Mouse (Mus musculus): ENCODE results near the gene Gm5862. TPM values are rescaled to one million over a fixed set of nuclear protein-coding genes. Genes with fewer than 3 reads are reported as not detected.
A peak's percentile ranks its signal among the peaks of the same experiment; 100 is the strongest.
"Not testable (repeated sequence)": the region's sequence is repeated elsewhere in the genome, so short reads cannot be mapped to it uniquely, and the experiment has no call there.

Gm5862 gene
- 0.12 and 0.16 TPM in 2 replicates for polyA plus RNA-seq (2015; fragmentation: Nextera tagmentation; extraction: Ambion mirVana)

GRCm38 (mm10) chr5:26022816-26023215 lies at the start of gene Gm5862:
TSS of gene Gm5862 (minus strand) at chr5:26022916.
- not testable (repeated sequence) for H3K27ac ChIP-seq (ENCODE audit: low read depth, low read length); H3K36me3 ChIP-seq (ENCODE audit: control insufficient read depth, insufficient read depth, low read length); ATAC-seq; H3K4me1 ChIP-seq (ENCODE audit: control insufficient read depth, insufficient read depth, low read depth, low read length); H3K9me3 ChIP-seq (ENCODE audit: control insufficient read depth, low read length); H3K4me2 ChIP-seq (ENCODE audit: low read length); H3K27me3 ChIP-seq (replicated peaks; ENCODE audit: control insufficient read depth, insufficient read depth, low read length); H3K9ac ChIP-seq (ENCODE audit: low read depth, low read length); H3K4me3 ChIP-seq (ENCODE audit: low read length)
- WGBS: no CpG with 5 or more reads among the region's 3 CpGs

- H3K4me2 ChIP-seq (ENCODE audit: low read length): no peak overlapping the region
- H3K36me3 ChIP-seq (ENCODE audit: control insufficient read depth, insufficient read depth, low read length): no peaks in the 10 kb centered on the region
- H3K4me3 ChIP-seq (ENCODE audit: low read length): no peak overlapping the region
- H3K4me1 ChIP-seq (ENCODE audit: control insufficient read depth, insufficient read depth, low read depth, low read length): no peaks in the 10 kb centered on the region
- H3K27me3 ChIP-seq (replicated peaks; ENCODE audit: control insufficient read depth, insufficient read depth, low read length): no peaks in the 10 kb centered on the region
- no peak for ATAC-seq
- no peak overlapping the region for H3K27ac ChIP-seq (ENCODE audit: low read depth, low read length)
- H3K9ac ChIP-seq (ENCODE audit: low read depth, low read length): no peak overlapping the region
- H3K9me3 ChIP-seq (ENCODE audit: control insufficient read depth, low read length): peaks cover 4% of the 10 kb centered on the region; the same call in 1 of the 2 replicates
- WGBS: 88% methylated on average over 24 of the region's 24 CpGs
Measured at GRCm38 (mm10) chr5:26070716-26071115, 48.0 kb upstream of the Gm5862 start.

- not testable (repeated sequence) for H3K9me3 ChIP-seq (ENCODE audit: control insufficient read depth, low read length); H3K27ac ChIP-seq (ENCODE audit: low read depth, low read length); H3K27me3 ChIP-seq (replicated peaks; ENCODE audit: control insufficient read depth, insufficient read depth, low read length); H3K4me2 ChIP-seq (ENCODE audit: low read length); H3K36me3 ChIP-seq (ENCODE audit: control insufficient read depth, insufficient read depth, low read length); ATAC-seq; H3K4me1 ChIP-seq (ENCODE audit: control insufficient read depth, insufficient read depth, low read depth, low read length); H3K4me3 ChIP-seq (ENCODE audit: low read length); H3K9ac ChIP-seq (ENCODE audit: low read depth, low read length)
- no CpG with 5 or more reads among the region's 2 CpGs for WGBS
Measured at GRCm38 (mm10) chr5:26058481-26058880, 35.8 kb upstream of the Gm5862 start, which contains the start of gene Gm7347. TSS of gene Gm7347 (minus strand) at chr5:26058581.

- H3K36me3 ChIP-seq (ENCODE audit: control insufficient read depth, insufficient read depth, low read length); H3K9me3 ChIP-seq (ENCODE audit: control insufficient read depth, low read length); H3K4me3 ChIP-seq (ENCODE audit: low read length); ATAC-seq; H3K4me2 ChIP-seq (ENCODE audit: low read length); H3K4me1 ChIP-seq (ENCODE audit: control insufficient read depth, insufficient read depth, low read depth, low read length); H3K27me3 ChIP-seq (replicated peaks; ENCODE audit: control insufficient read depth, insufficient read depth, low read length); H3K27ac ChIP-seq (ENCODE audit: low read depth, low read length); H3K9ac ChIP-seq (ENCODE audit: low read depth, low read length): not testable (repeated sequence)
- 85% methylated on average over 2 of the region's 2 CpGs for WGBS
Measured at GRCm38 (mm10) chr5:26039458-26039857, 16.7 kb upstream of the Gm5862 start, which contains the start of gene Speer4a. TSS of gene Speer4a (minus strand) at chr5:26039558.

GRCm38 (mm10) chr5:26007697-26008096 lies 15.0 kb downstream of the Gm5862 start:
- 67% methylated on average over 6 of the region's 7 CpGs for WGBS
- Histone ChIP-seq H3K4me2 (ENCODE audit: low read length) (peak overlapping the region; percentile 58; the same call in 1 of the 2 replicates), H3K4me3 (ENCODE audit: low read length) (peak overlapping the region; percentile 37; the same call in 1 of the 2 replicates)
- H3K27me3 ChIP-seq (replicated peaks; ENCODE audit: control insufficient read depth, insufficient read depth, low read length); H3K27ac ChIP-seq (ENCODE audit: low read depth, low read length); H3K9ac ChIP-seq (ENCODE audit: low read depth, low read length); ATAC-seq; H3K9me3 ChIP-seq (ENCODE audit: control insufficient read depth, low read length); H3K36me3 ChIP-seq (ENCODE audit: control insufficient read depth, insufficient read depth, low read length); H3K4me1 ChIP-seq (ENCODE audit: control insufficient read depth, insufficient read depth, low read depth, low read length): not testable (repeated sequence)

GRCm38 (mm10) chr5:26006937-26007695 lies 15.6 kb downstream of the Gm5862 start:
- 17% methylated on average over 40 of the region's 45 CpGs for WGBS
- ATAC-seq: peak; percentile 95

GRCm38 (mm10) chr5:26004698-26005097 lies 18.0 kb downstream of the Gm5862 start, which contains the start of gene Gm1979:
TSS of gene Gm1979 (minus strand) at chr5:26004798.
- not testable (repeated sequence) for H3K9ac ChIP-seq (ENCODE audit: low read depth, low read length); H3K4me2 ChIP-seq (ENCODE audit: low read length); H3K4me1 ChIP-seq (ENCODE audit: control insufficient read depth, insufficient read depth, low read depth, low read length); H3K27me3 ChIP-seq (replicated peaks; ENCODE audit: control insufficient read depth, insufficient read depth, low read length); H3K4me3 ChIP-seq (ENCODE audit: low read length); H3K36me3 ChIP-seq (ENCODE audit: control insufficient read depth, insufficient read depth, low read length); ATAC-seq; H3K9me3 ChIP-seq (ENCODE audit: control insufficient read depth, low read length); H3K27ac ChIP-seq (ENCODE audit: low read depth, low read length)
- WGBS: 83% methylated on average over 1 of the region's 2 CpGs

More at GRCm38 (mm10) chr5:26006937-26007695, 15.6 kb downstream of the Gm5862 start:
- not testable (repeated sequence) for H3K36me3 ChIP-seq (ENCODE audit: control insufficient read depth, insufficient read depth, low read length); H3K9me3 ChIP-seq (ENCODE audit: control insufficient read depth, low read length); H3K27me3 ChIP-seq (replicated peaks; ENCODE audit: control insufficient read depth, insufficient read depth, low read length); H3K4me1 ChIP-seq (ENCODE audit: control insufficient read depth, insufficient read depth, low read depth, low read length); H3K27ac ChIP-seq (ENCODE audit: low read depth, low read length)
- Histone ChIP-seq H3K4me3 (ENCODE audit: low read length) (peak overlapping the region; percentile 37), H3K4me2 (ENCODE audit: low read length) (peak overlapping the region; percentile 58), H3K9ac (ENCODE audit: low read depth, low read length) (peak overlapping the region; percentile 41)

GRCm38 (mm10) chr5:25988550-25988949 lies 34.2 kb downstream of the Gm5862 start, which contains the start of gene Gm21698:
TSS of gene Gm21698 (minus strand) at chr5:25988650.
- not testable (repeated sequence) for H3K4me3 ChIP-seq (ENCODE audit: low read length); H3K27me3 ChIP-seq (replicated peaks; ENCODE audit: control insufficient read depth, insufficient read depth, low read length); ATAC-seq; H3K4me2 ChIP-seq (ENCODE audit: low read length); H3K36me3 ChIP-seq (ENCODE audit: control insufficient read depth, insufficient read depth, low read length); H3K9me3 ChIP-seq (ENCODE audit: control insufficient read depth, low read length); H3K27ac ChIP-seq (ENCODE audit: low read depth, low read length); H3K9ac ChIP-seq (ENCODE audit: low read depth, low read length); H3K4me1 ChIP-seq (ENCODE audit: control insufficient read depth, insufficient read depth, low read depth, low read length)
- no CpG with 5 or more reads among the region's 3 CpGs for WGBS

GRCm38 (mm10) chr5:25972563-25972962 lies 50.2 kb downstream of the Gm5862 start, which contains the start of gene Gm21680:
TSS of gene Gm21680 (minus strand) at chr5:25972663.
- H3K4me3 ChIP-seq (ENCODE audit: low read length); H3K9ac ChIP-seq (ENCODE audit: low read depth, low read length); H3K4me1 ChIP-seq (ENCODE audit: control insufficient read depth, insufficient read depth, low read depth, low read length); H3K9me3 ChIP-seq (ENCODE audit: control insufficient read depth, low read length); H3K27me3 ChIP-seq (replicated peaks; ENCODE audit: control insufficient read depth, insufficient read depth, low read length); H3K36me3 ChIP-seq (ENCODE audit: control insufficient read depth, insufficient read depth, low read length); ATAC-seq; H3K4me2 ChIP-seq (ENCODE audit: low read length); H3K27ac ChIP-seq (ENCODE audit: low read depth, low read length): not testable (repeated sequence)
- no CpG with 5 or more reads among the region's 2 CpGs for WGBS
